Mouse (Mus musculus) kidney, adult 2 months (tissue): ENCODE results near the gene Lrrc71. TPM values are rescaled to one million over a fixed set of nuclear protein-coding genes. Genes with fewer than 3 reads are reported as not detected.

Experiments
- DNase-seq: peaks from one replicate; pipeline ENCODE4 v3.0.0; 2021
- H3K27ac ChIP-seq: fragments of 200-500 bp; 2 replicates; pipeline ENCODE4 v1.5.1; 2012; ENCODE audit warnings: low read depth, low read length, control low read depth, inconsistent platforms; ENCODE audit not compliant: insufficient read depth
- H3K27me3 ChIP-seq: fragments of 200-500 bp; replicated peaks from 2 replicates; pipeline ENCODE4 v1.6.1; 2012; ENCODE audit warnings: mild to moderate bottlenecking, moderate library complexity, low read length, inconsistent platforms; ENCODE audit not compliant: control insufficient read depth, insufficient read depth
- H3K36me3 ChIP-seq: fragments of 200-500 bp; 2 replicates; pipeline ENCODE4 v1.6.1; 2012; ENCODE audit warnings: mild to moderate bottlenecking, moderate library complexity, low read length, inconsistent platforms; ENCODE audit not compliant: control insufficient read depth, insufficient read depth
- H3K4me1 ChIP-seq: fragments of 200-500 bp; 2 replicates; pipeline ENCODE4 v1.6.1; 2011; ENCODE audit warnings: low read length; ENCODE audit not compliant: control insufficient read depth, insufficient read depth
- H3K4me3 ChIP-seq: fragments of 200-500 bp; 2 replicates; pipeline ENCODE4 v1.5.1; 2011; ENCODE audit warnings: mild to moderate bottlenecking, low read depth, low read length, control low read depth; ENCODE audit not compliant: insufficient read depth
- CTCF ChIP-seq: fragments of 200-500 bp; conservative IDR thresholded peaks from 2 replicates; pipeline ENCODE4 v1.5.1; 2011; ENCODE audit warnings: low read depth, mild to moderate bottlenecking, control low read depth, low read length, moderate library complexity, mixed read lengths; ENCODE audit not compliant: insufficient read depth, insufficient read length
- POLR2A ChIP-seq: fragments of 200-500 bp; IDR thresholded peaks from one replicate; pipeline ENCODE4 v1.6.1; 2011; ENCODE audit warnings: low read depth, low read length, control low read depth
- WGBS: fragments of 180-500 bp; shearing (Covaris S2); methylation state at CpG from one replicate; pipeline ENCODE4 v1.1.7; 2018; 5-methylcytosine and 5-hydroxymethylcytosine counted together
- polyA plus RNA-seq: library from polyadenylated mRNA; depleted of rRNA; stranded (reverse); fragments of >200 nt; gene quantifications from 2 replicates; pipeline ENCODE4 v1.2.3, GENCODE M21; 2012

Gene Lrrc71
- polyA plus RNA-seq, 1 experiment, result 0.48 TPM

DNA sequence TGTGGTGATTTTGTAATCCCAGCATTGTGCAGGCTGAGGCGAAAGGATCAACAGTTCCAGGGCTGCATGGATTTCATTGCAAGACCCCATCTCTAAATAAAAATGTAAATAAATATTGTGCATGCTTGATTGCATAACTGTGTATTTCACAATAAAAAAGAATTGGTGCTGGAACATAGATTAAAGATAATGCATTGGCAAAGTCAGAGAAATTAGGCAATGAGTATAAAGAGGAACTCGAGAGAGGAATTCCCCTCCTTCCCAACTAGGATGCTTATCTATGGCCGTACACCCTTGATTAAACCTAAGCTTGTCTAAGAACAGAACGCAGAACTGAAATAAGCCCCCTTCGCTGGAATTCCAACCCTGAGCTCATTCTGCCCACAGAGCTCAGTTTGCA lies 36.7 kb upstream of the Lrrc71 start:
- no peak overlapping the region for H3K27ac ChIP-seq

DNA sequence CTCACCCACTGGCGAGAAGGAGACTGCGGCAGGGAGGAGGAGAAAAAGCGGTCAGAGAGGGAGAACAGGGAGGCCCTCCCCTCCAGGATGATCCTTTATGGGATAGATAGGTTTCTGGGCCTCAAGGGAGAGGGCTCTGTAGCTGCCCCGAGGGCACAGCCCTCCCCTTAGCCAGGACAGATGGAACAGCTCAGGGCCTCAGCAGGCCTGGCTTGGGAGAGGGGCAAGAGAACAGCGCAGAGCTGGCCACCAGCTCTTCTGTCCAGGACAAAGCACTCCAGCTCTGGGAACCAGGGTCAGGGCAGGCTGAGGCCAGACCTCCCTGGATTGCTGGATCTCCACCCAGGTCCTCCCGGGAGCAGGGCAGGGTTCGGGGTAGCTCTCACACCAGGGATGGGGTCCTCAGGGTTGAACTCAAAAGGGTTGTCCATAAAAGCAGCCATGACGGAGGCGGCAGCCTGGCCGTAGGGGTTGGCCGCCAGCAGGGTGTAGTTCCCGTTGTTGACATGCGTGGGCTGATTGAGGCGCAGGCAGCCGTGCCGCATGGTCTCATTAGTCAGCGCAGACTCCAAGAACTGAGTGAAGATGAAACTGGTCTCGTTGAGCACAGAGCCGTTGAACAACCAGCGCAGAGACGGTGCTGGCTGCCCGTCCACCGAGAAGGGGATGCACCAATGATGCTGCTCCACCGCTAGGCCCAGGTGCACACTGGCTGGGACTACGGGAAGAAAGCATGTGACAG lies 35.0 kb upstream of the Lrrc71 start:
- H3K27me3 ChIP-seq, result no peaks in the 10 kb centered on the region
- 81% methylated on average over 25 of the region's 25 CpGs for whole genome bisulfite sequencing

More for the DNA sequence above, 36.7 kb upstream of the Lrrc71 start:
- no peaks in the 10 kb centered on the region for H3K4me1 ChIP-seq
- H3K36me3 ChIP-seq, result no peaks in the 10 kb centered on the region
- no peak for DNase-seq
- no peak overlapping the region for H3K4me3 ChIP-seq
- WGBS, result 82% methylated on average over 5 of the region's 5 CpGs
- no peak for TF ChIP-seq POLR2A
- TF ChIP-seq CTCF, result no peak
- H3K27me3 ChIP-seq, result no peaks in the 10 kb centered on the region

DNA sequence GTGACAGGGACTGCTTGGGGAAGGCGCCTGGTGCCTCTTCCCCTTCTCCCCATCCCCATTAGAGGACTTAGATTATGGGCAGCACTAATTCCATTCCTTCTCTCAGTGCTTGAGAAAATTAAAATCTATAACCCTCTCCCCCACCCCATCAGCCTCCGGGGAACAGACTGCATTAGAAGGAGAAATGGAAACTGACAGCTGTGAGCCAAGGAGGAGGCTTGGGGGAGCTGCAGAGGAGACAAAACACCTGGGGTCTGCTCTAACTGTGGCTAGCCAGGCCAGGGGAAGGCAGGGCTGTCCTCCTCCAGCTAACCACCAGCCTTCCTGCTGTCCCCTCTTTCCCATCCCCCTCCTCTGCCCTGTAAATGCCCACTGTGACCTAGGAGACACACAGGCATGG lies 30.7 kb upstream of the Lrrc71 start:
- 54% methylated on average over 2 of the region's 2 CpGs for WGBS
- H3K27ac ChIP-seq, result no peak overlapping the region
- H3K4me3 ChIP-seq, result no peak overlapping the region
- no peaks in the 10 kb centered on the region for H3K27me3 ChIP-seq
- DNase-seq, result no peak
- no peaks in the 10 kb centered on the region for H3K36me3 ChIP-seq
- no peak for TF ChIP-seq POLR2A
- TF ChIP-seq CTCF, result no peak
- no peaks in the 10 kb centered on the region for H3K4me1 ChIP-seq

More for the DNA sequence above, 35.0 kb upstream of the Lrrc71 start:
- DNase-seq, result no peak
- no peaks in the 10 kb centered on the region for H3K4me1 ChIP-seq
- no peak overlapping the region for H3K27ac ChIP-seq
- TF ChIP-seq CTCF (no peak), POLR2A (no peak)
- H3K36me3 ChIP-seq, result no peaks in the 10 kb centered on the region
- H3K4me3 ChIP-seq, result no peak overlapping the region

DNA sequence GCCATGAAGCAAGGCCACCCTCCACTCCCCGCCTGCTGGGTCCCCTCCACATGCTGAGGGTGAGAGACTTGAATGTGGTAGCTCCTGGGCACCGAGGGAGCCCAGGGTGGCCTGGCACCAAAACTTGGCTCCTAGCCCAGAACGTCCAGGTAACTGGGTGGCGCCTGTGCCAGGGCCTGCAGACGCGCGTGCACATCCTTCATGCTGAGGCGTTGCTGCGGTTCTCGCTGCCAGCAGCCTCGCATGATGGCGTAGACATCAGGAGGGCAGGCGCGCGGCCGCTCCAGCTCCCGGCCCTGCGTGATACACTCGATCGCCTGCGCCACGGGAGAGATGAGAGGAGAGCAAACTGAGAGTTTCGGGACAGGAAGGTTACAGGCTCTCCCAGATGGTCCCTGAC lies 29.9 kb upstream of the Lrrc71 start:
- 37% methylated on average over 23 of the region's 23 CpGs for WGBS
- no peaks in the 10 kb centered on the region for H3K36me3 ChIP-seq
- peak; percentile 46 for DNase-seq
- no peak overlapping the region for H3K27ac ChIP-seq
- no peaks in the 10 kb centered on the region for H3K27me3 ChIP-seq
- no peaks in the 10 kb centered on the region for H3K4me1 ChIP-seq
- H3K4me3 ChIP-seq, result no peak overlapping the region
- TF ChIP-seq CTCF (no peak), POLR2A (no peak)

DNA sequence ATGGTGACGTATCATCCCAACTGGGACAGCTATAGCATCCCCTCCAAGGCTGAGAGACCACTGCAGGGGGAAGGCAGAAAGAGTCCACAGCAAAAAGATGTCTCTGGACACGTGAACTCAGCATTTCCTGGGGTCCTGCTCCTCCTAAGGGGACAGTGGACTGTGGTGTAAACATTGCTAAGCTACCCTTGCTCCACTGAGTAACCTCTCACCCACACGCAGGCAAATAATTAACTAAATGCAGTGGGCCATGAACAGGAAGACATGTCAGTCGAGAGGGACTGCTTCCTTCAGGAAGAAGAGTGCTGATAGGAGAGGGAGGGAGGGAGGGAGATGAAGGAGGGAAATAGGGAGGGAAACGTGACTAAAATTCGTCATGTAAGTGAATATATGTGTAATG lies 22.7 kb upstream of the Lrrc71 start:
- 23% methylated on average over 6 of the region's 6 CpGs for WGBS
- peak; percentile 89 for DNase-seq
- H3K4me3 ChIP-seq, result no peak overlapping the region
- no peak overlapping the region; the same call in 1 of the 2 replicates for H3K27ac ChIP-seq
- H3K27me3 ChIP-seq, result no peaks in the 10 kb centered on the region
- TF ChIP-seq CTCF (no peak), POLR2A (no peak)
- 0 out of 2 replicates have a peak, but pooled peaks cover 4% of the 10 kb centered on the region for H3K4me1 ChIP-seq
- no peaks in the 10 kb centered on the region for H3K36me3 ChIP-seq

DNA sequence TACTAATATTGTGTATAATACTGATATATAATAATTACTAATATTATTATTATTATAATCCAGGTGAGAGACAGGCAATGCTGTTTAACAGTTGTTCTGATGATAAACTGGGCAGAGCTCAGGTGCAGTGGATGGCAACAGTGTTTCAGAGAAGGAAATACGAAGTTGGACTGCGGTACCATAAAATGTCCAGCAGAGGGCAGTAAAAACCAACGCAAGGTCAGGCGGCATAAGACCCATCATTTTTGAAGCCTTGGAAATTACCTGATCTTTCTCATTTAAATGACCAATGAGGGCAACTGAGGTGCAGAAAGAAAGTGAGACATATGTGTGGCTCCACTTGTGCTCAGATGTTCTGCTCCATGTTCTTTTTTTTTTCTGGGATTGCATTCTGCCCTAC lies 21.9 kb upstream of the Lrrc71 start:
- H3K36me3 ChIP-seq, result no peaks in the 10 kb centered on the region
- H3K4me1 ChIP-seq, result 0 out of 2 replicates have a peak, but pooled peaks cover 4% of the 10 kb centered on the region
- TF ChIP-seq CTCF (peak; percentile 85), POLR2A (no peak)
- no peak overlapping the region for H3K27ac ChIP-seq
- H3K4me3 ChIP-seq, result no peak overlapping the region
- peak; percentile 65 for DNase-seq
- H3K27me3 ChIP-seq, result no peaks in the 10 kb centered on the region
- 2% methylated on average over 4 of the region's 4 CpGs for WGBS

DNA sequence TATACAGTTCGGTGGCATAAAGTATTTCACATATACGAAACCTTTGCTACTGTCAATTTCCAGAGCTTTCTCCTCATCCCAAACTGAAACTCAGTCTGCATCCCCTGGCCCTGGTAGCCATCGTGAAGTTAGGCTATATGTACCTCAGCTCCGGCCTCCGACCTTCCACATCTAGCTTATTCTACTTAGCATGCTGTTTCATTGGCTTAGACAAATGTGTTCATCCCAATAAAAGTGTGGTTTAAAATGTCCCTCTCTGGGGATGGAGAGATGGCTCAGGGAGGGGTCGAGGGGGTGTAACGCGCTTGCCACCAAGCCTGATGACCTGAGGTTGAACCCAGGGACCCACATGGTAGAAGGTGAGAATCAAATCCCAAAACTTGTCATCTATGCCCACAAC lies 21.1 kb upstream of the Lrrc71 start:
- no peak overlapping the region for H3K4me3 ChIP-seq
- WGBS, result 77% methylated on average over 8 of the region's 8 CpGs

More for the DNA sequence above, 21.1 kb upstream of the Lrrc71 start:
- TF ChIP-seq POLR2A (no peak), CTCF (no peak)
- H3K27me3 ChIP-seq, result no peaks in the 10 kb centered on the region
- DNase-seq, result no peak
- H3K36me3 ChIP-seq, result no peaks in the 10 kb centered on the region
- 0 out of 2 replicates have a peak, but pooled peaks cover 4% of the 10 kb centered on the region for H3K4me1 ChIP-seq
- no peak overlapping the region for H3K27ac ChIP-seq
